Mouse (Mus musculus) cortical plate, adult 2 months (tissue): Measurements from ENCODE around the gene Dbn1.

ENCODE experiments used
- CTCF ChIP-seq: fragments of 200-500 bp; IDR thresholded peaks from 2 replicates; pipeline ENCODE4 v1.5.1; 2011; ENCODE audit warnings: mild to moderate bottlenecking, control low read depth, low read length; ENCODE audit not compliant: insufficient read depth; ENCODE audit errors: extremely low read depth
- POLR2A ChIP-seq: fragments of 200-500 bp; IDR thresholded peaks from 2 replicates; pipeline ENCODE4 v1.6.1; 2011; ENCODE audit warnings: mild to moderate bottlenecking, low read length, control low read depth; ENCODE audit not compliant: insufficient read depth; ENCODE audit errors: extremely low read depth

DNA sequence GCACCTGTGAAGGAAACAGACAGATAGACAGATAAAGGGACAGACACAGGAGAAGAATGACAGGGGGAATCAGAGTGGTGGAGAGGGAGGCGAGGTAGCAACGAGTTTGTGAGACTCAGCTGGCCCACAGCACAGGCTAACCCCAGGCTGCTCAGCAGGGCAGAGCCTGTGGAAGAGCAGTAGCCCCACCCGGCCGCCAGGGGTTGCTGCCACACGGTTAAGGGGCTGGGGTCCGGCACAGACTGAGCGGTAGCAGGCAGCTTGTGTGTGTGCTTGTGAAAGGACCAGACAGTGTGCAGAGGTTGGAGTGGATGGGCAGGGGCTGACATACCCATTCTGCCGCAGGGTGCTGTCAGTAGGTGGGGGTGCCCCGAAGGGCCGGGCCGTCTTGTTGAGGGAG, 20.0 kb upstream of the Dbn1 start:
- TF ChIP-seq CTCF: no peak
- no peak for TF ChIP-seq POLR2A
